Mouse (Mus musculus): ENCODE measurements around the gene Snrpc. TPM values are rescaled to one million over a fixed set of nuclear protein-coding genes. Genes with fewer than 3 reads are reported as not detected.

Gene Snrpc
- polyA plus RNA-seq, 1 experiment from 2014 or later: 219 TPM

- H3K4me2 ChIP-seq: no peak overlapping the region
- H3K9me3 ChIP-seq: no peaks in the 10 kb centered on the region
- H3K27me3 ChIP-seq (replicated peaks): no peaks in the 10 kb centered on the region
- WGBS: 80% methylated on average over 9 of the region's 9 CpGs
- peaks cover 72% of the 10 kb centered on the region for H3K4me1 ChIP-seq
- H3K36me3 ChIP-seq: no peaks in the 10 kb centered on the region
- H3K4me3 ChIP-seq: no peak overlapping the region
- peak overlapping the region; percentile 52; the same call in 1 of the 2 replicates for H3K27ac ChIP-seq (replicated peaks)
- peak overlapping the region; percentile 45; the same call in 1 of the 2 replicates for H3K9ac ChIP-seq
- ATAC-seq (ENCODE audit: extremely low read depth, insufficient number of reproducible peaks, low FRiP score, low TSS enrichment): no peak
Observed at GRCm38 (mm10) chr17:27800710-27801648, 37.0 kb upstream of the Snrpc start.

GRCm38 (mm10) chr17:27803752-27804151 is 34.2 kb upstream of the Snrpc start:
- WGBS: 75% methylated on average over 4 of the region's 4 CpGs
- Histone ChIP-seq H3K4me3 (no peak overlapping the region), H3K27me3 (replicated peaks) (no peaks in the 10 kb centered on the region), H3K9me3 (no peaks in the 10 kb centered on the region), H3K36me3 (no peaks in the 10 kb centered on the region), H3K4me1 (peaks cover 68% of the 10 kb centered on the region), H3K9ac (no peak overlapping the region), H3K27ac (replicated peaks) (no peak overlapping the region), H3K4me2 (no peak overlapping the region)
- ATAC-seq (ENCODE audit: extremely low read depth, insufficient number of reproducible peaks, low FRiP score, low TSS enrichment): no peak

GRCm38 (mm10) chr17:27804156-27804690 is 33.7 kb upstream of the Snrpc start:
- H3K4me2 ChIP-seq: no peak overlapping the region
- ATAC-seq (ENCODE audit: extremely low read depth, insufficient number of reproducible peaks, low FRiP score, low TSS enrichment): no peak
- H3K4me1 ChIP-seq: peaks cover 63% of the 10 kb centered on the region
- no peaks in the 10 kb centered on the region for H3K36me3 ChIP-seq
- H3K4me3 ChIP-seq: no peak overlapping the region
- no peak overlapping the region for H3K27ac ChIP-seq (replicated peaks)
- H3K9me3 ChIP-seq: no peaks in the 10 kb centered on the region
- WGBS: 62% methylated on average over 7 of the region's 7 CpGs
- H3K27me3 ChIP-seq (replicated peaks): no peaks in the 10 kb centered on the region
- 0 out of 2 replicates have a peak overlapping the region, but pooled peaks have one; percentile 20 for H3K9ac ChIP-seq

GRCm38 (mm10) chr17:27804803-27805770 is 32.9 kb upstream of the Snrpc start:
- no peaks in the 10 kb centered on the region for H3K9me3 ChIP-seq
- 68% methylated on average over 10 of the region's 10 CpGs for WGBS
- H3K4me3 ChIP-seq: no peak overlapping the region
- peaks cover 54% of the 10 kb centered on the region for H3K4me1 ChIP-seq
- H3K9ac ChIP-seq: no peak overlapping the region
- H3K27me3 ChIP-seq (replicated peaks): no peaks in the 10 kb centered on the region
- no peaks in the 10 kb centered on the region for H3K36me3 ChIP-seq
- H3K4me2 ChIP-seq: no peak overlapping the region
- ATAC-seq (ENCODE audit: extremely low read depth, insufficient number of reproducible peaks, low FRiP score, low TSS enrichment): no peak
- 0 out of 2 replicates have a peak overlapping the region, but pooled peaks have one; percentile 5 for H3K27ac ChIP-seq (replicated peaks)

- Histone ChIP-seq H3K9me3 (no peaks in the 10 kb centered on the region), H3K36me3 (no peaks in the 10 kb centered on the region), H3K27ac (replicated peaks) (no peak overlapping the region), H3K27me3 (replicated peaks) (no peaks in the 10 kb centered on the region), H3K4me2 (no peak overlapping the region), H3K4me3 (no peak overlapping the region), H3K9ac (no peak overlapping the region), H3K4me1 (peaks cover 69% of the 10 kb centered on the region)
- WGBS: 77% methylated on average over 2 of the region's 2 CpGs
- no peak for ATAC-seq (ENCODE audit: extremely low read depth, insufficient number of reproducible peaks, low FRiP score, low TSS enrichment)
Observed at GRCm38 (mm10) chr17:27807542-27808078, 30.3 kb upstream of the Snrpc start.

- H3K4me2 ChIP-seq: no peak overlapping the region
- no peak overlapping the region for H3K4me3 ChIP-seq
- no peaks in the 10 kb centered on the region for H3K27me3 ChIP-seq (replicated peaks)
- no peaks in the 10 kb centered on the region for H3K36me3 ChIP-seq
- peaks cover 49% of the 10 kb centered on the region for H3K4me1 ChIP-seq
- no peak overlapping the region for H3K9ac ChIP-seq
- no peaks in the 10 kb centered on the region for H3K9me3 ChIP-seq
- peak overlapping the region; percentile 10; the same call in 1 of the 2 replicates for H3K27ac ChIP-seq (replicated peaks)
- ATAC-seq (ENCODE audit: extremely low read depth, insufficient number of reproducible peaks, low FRiP score, low TSS enrichment): no peak
- 74% methylated on average over 16 of the region's 16 CpGs for WGBS
Observed at GRCm38 (mm10) chr17:27810569-27811331, 27.2 kb upstream of the Snrpc start.

- 64% methylated on average over 3 of the region's 3 CpGs for WGBS
- H3K27me3 ChIP-seq (replicated peaks): no peaks in the 10 kb centered on the region
- H3K4me2 ChIP-seq: no peak overlapping the region
- H3K27ac ChIP-seq (replicated peaks): peak overlapping the region; percentile 62
- no peak for ATAC-seq (ENCODE audit: extremely low read depth, insufficient number of reproducible peaks, low FRiP score, low TSS enrichment)
- H3K4me3 ChIP-seq: no peak overlapping the region
- no peaks in the 10 kb centered on the region for H3K36me3 ChIP-seq
- no peaks in the 10 kb centered on the region for H3K9me3 ChIP-seq
- H3K4me1 ChIP-seq: peaks cover 38% of the 10 kb centered on the region
- H3K9ac ChIP-seq: 0 out of 2 replicates have a peak overlapping the region, but pooled peaks have one; percentile 5
Observed at GRCm38 (mm10) chr17:27811980-27812379, 26.0 kb upstream of the Snrpc start.

- no peak overlapping the region for H3K9ac ChIP-seq
- no peak overlapping the region for H3K4me2 ChIP-seq
- no peak overlapping the region for H3K27ac ChIP-seq (replicated peaks)
- no peaks in the 10 kb centered on the region for H3K27me3 ChIP-seq (replicated peaks)
- H3K4me1 ChIP-seq: peaks cover 42% of the 10 kb centered on the region
- H3K36me3 ChIP-seq: no peaks in the 10 kb centered on the region
- H3K4me3 ChIP-seq: no peak overlapping the region
- no peaks in the 10 kb centered on the region for H3K9me3 ChIP-seq
- ATAC-seq (ENCODE audit: extremely low read depth, insufficient number of reproducible peaks, low FRiP score, low TSS enrichment): no peak
Observed at GRCm38 (mm10) chr17:27814606-27815005, 23.3 kb upstream of the Snrpc start.

- no peak for ATAC-seq (ENCODE audit: extremely low read depth, insufficient number of reproducible peaks, low FRiP score, low TSS enrichment)
- H3K4me3 ChIP-seq: peak overlapping the region; percentile 99
- peak overlapping the region; percentile 91 for H3K27ac ChIP-seq (replicated peaks)
- peak overlapping the region; percentile 89 for H3K4me2 ChIP-seq
- no peaks in the 10 kb centered on the region for H3K36me3 ChIP-seq
- peaks cover 29% of the 10 kb centered on the region for H3K4me1 ChIP-seq
- H3K27me3 ChIP-seq (replicated peaks): no peaks in the 10 kb centered on the region
- WGBS: 11% methylated on average over 7 of the region's 7 CpGs
- H3K9me3 ChIP-seq: no peaks in the 10 kb centered on the region
- peak overlapping the region; percentile 98 for H3K9ac ChIP-seq
Observed at GRCm38 (mm10) chr17:27819011-27819410, 18.9 kb upstream of the Snrpc start.

- H3K36me3 ChIP-seq: no peaks in the 10 kb centered on the region
- H3K9ac ChIP-seq: peak overlapping the region; percentile 98
- H3K4me3 ChIP-seq: peak overlapping the region; percentile 99
Observed at GRCm38 (mm10) chr17:27819521-27819970, 18.4 kb upstream of the Snrpc start.

More at GRCm38 (mm10) chr17:27819521-27819970, 18.4 kb upstream of the Snrpc start:
- H3K9me3 ChIP-seq: no peaks in the 10 kb centered on the region
- H3K4me1 ChIP-seq: peaks cover 29% of the 10 kb centered on the region
- peak overlapping the region; percentile 89 for H3K4me2 ChIP-seq
- ATAC-seq (ENCODE audit: extremely low read depth, insufficient number of reproducible peaks, low FRiP score, low TSS enrichment): no peak
- H3K27me3 ChIP-seq (replicated peaks): no peaks in the 10 kb centered on the region
- H3K27ac ChIP-seq (replicated peaks): peak overlapping the region; percentile 91
- under 1% methylated on average over 20 of the region's 20 CpGs for WGBS

All from heart, embryonic 13.5 days (tissue).